Mouse (Mus musculus) lung, embryonic 15.5 days (tissue): ENCODE measurements at regions not wholly inside any gene's neighbourhood (a gene's known extent, or its start where the extent isn't known, plus 50 kb on each side); places are given as distances from the start of the nearest gene placed in this dataset.

Experiments
- ATAC-seq: fragments of 200-750 bp; cut with Nextera tagmentation; 2 replicates; pipeline ENCODE4 v1.8.0; 2017; ENCODE audit warnings: moderate number of reproducible peaks, borderline replicate concordance; ENCODE audit not compliant: low FRiP score, low TSS enrichment; ENCODE audit errors: extremely low read depth
- H3K27ac ChIP-seq: fragments of 300-500 bp; sonication (generic); 2 replicates; pipeline ENCODE4 v1.5.1; 2015; ENCODE audit warnings: moderate library complexity, mild to moderate bottlenecking, inconsistent platforms
- H3K27me3 ChIP-seq: fragments of 300-500 bp; sonication (generic); 2 replicates; pipeline ENCODE4 v1.6.1; 2015; ENCODE audit warnings: inconsistent platforms
- H3K36me3 ChIP-seq: fragments of 300-500 bp; sonication (generic); 2 replicates; pipeline ENCODE4 v1.6.1; 2015; ENCODE audit warnings: inconsistent platforms
- H3K4me1 ChIP-seq: fragments of 300-500 bp; sonication (generic); 2 replicates; pipeline ENCODE4 v1.6.1; 2015; ENCODE audit warnings: inconsistent platforms
- H3K4me2 ChIP-seq: fragments of 300-500 bp; sonication (generic); 2 replicates; pipeline ENCODE4 v1.6.1; 2015; ENCODE audit warnings: inconsistent platforms, mild to moderate bottlenecking, moderate library complexity
- H3K4me3 ChIP-seq: fragments of 300-500 bp; sonication (generic); 2 replicates; pipeline ENCODE4 v1.5.1; 2015; ENCODE audit warnings: mild to moderate bottlenecking, inconsistent platforms
- H3K9ac ChIP-seq: fragments of 300-500 bp; sonication (generic); 2 replicates; pipeline ENCODE4 v1.6.1; 2015; ENCODE audit warnings: inconsistent platforms
- H3K9me3 ChIP-seq: fragments of 300-500 bp; sonication (generic); 2 replicates; pipeline ENCODE4 v1.6.1; 2016; ENCODE audit warnings: inconsistent platforms
- WGBS: fragments of 180-500 bp; shearing (Covaris S2); methylation state at CpG from one replicate; pipeline ENCODE4 v1.1.7; 2015; 5-methylcytosine and 5-hydroxymethylcytosine counted together

DNA sequence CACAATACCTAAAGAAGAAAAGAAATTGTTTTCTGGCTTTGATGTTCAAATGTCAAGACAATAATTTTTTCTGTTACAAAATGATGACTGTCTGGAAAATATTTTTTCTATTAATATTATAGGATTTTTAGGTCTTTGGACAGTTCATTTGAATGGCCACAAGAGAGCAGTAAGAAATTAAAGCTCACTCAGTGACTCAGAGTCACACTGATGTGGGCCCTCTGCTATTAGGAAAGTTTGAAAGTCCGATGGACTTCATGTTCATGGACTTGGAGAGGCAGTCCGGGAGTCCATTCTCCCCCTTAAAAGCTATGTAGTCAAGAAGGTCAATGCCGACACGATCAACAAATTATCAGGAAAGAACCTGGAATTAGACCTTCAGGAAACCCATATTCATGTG is 657.0 kb downstream of the Mecom start:
- H3K4me1 ChIP-seq: no peaks in the 10 kb centered on the region
- no peak overlapping the region for H3K27ac ChIP-seq
- H3K9me3 ChIP-seq: no peaks in the 10 kb centered on the region
- no peak for ATAC-seq
- H3K4me3 ChIP-seq: no peak overlapping the region
- no peaks in the 10 kb centered on the region for H3K27me3 ChIP-seq
- H3K36me3 ChIP-seq: no peaks in the 10 kb centered on the region
- no peak overlapping the region for H3K9ac ChIP-seq
- no peak overlapping the region for H3K4me2 ChIP-seq
- WGBS: 60% methylated on average over 4 of the region's 4 CpGs

DNA sequence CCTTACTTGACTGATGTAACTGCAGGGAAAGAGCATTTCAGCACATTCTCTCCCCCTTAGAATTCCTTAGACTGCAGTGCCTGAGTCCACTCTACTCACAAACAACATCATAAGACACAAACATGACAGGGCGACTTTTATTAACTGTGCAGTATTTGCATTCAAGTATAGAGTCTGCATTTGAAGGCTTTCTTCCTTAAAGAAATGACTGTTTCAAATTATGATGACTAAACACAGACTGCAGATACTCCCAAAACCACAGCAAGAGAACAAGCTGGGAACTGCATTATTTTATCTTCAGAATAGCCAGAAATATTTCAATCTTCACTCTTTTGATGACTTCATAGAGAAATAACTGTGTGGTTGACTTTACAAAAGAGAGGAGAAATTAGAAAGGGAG is 657.5 kb downstream of the Mecom start:
- no peaks in the 10 kb centered on the region for H3K4me1 ChIP-seq
- 76% methylated on average over 1 of the region's 1 CpGs for WGBS

DNA sequence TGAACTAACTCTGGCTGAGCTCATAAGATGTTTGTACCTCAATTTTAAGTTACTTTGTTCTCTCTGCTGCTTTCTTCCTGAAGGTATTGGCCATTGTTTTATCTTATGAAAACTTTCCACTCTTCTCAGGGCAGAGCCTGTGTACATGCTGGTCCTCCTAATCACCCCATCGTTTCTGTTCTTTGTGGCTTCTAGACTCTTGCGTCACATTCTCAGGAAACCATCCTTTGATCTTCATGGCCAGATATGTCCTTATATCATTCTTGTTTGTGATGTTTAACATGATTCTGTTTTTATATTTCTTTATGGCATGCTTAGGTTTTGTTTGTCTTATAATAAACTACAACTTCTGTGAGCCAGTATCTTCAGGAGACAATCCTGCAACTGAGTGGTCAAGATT is 658.2 kb downstream of the Mecom start:
- Histone ChIP-seq H3K36me3 (no peaks in the 10 kb centered on the region), H3K9me3 (no peaks in the 10 kb centered on the region), H3K4me1 (no peaks in the 10 kb centered on the region), H3K27ac (no peak overlapping the region), H3K4me3 (no peak overlapping the region), H3K4me2 (no peak overlapping the region), H3K27me3 (no peaks in the 10 kb centered on the region), H3K9ac (no peak overlapping the region)
- ATAC-seq: no peak
- WGBS: 78% methylated on average over 2 of the region's 2 CpGs

More for the DNA sequence above, 657.5 kb downstream of the Mecom start:
- H3K9me3 ChIP-seq: no peaks in the 10 kb centered on the region
- H3K4me2 ChIP-seq: no peak overlapping the region
- no peaks in the 10 kb centered on the region for H3K36me3 ChIP-seq
- no peak overlapping the region for H3K9ac ChIP-seq
- no peak for ATAC-seq
- no peak overlapping the region for H3K4me3 ChIP-seq
- H3K27ac ChIP-seq: no peak overlapping the region
- no peaks in the 10 kb centered on the region for H3K27me3 ChIP-seq

DNA sequence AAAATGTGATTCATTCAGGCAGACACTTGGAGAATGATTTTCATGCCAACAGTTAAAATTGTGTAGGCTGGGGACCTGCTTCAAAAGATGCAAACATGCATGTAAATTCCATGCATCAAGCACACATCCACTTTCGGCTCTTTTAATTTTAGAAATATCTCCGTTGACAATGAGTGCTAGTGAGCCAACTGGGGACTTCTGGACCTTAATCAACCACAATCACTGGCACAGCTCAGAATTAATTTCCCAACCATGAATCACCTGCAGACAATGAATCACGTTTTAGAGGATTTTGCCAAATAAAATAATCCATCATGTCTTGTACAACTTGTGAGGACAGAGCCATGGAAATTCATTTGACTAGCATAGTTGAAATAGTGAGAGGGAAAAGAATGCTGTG is 667.8 kb downstream of the Mecom start:
- Histone ChIP-seq H3K36me3 (no peaks in the 10 kb centered on the region), H3K4me2 (no peak overlapping the region), H3K27me3 (no peaks in the 10 kb centered on the region), H3K27ac (no peak overlapping the region), H3K9ac (no peak overlapping the region), H3K9me3 (no peaks in the 10 kb centered on the region), H3K4me3 (no peak overlapping the region), H3K4me1 (no peaks in the 10 kb centered on the region)
- WGBS: 40% methylated on average over 3 of the region's 3 CpGs
- no peak for ATAC-seq

DNA sequence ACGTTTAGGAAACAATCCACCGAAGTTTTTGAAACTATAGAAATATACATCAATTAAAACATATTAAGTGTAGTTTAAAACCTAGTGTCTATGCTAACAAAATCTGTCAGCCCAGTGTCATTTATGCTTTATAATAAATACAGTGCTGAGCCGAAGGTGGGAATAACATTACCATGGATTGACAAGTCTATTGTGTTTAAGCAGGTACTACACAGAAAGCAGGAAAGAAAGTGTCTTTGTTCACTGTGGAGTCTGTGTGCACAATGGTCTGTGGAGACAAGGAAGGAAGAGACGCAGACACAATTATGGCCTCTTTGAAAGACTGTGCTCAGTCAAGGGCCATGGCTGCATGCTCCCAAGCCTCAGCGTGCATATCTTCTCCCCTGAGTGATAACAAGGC is 672.0 kb downstream of the Mecom start:
- no peak overlapping the region for H3K9ac ChIP-seq
- no peak overlapping the region for H3K4me2 ChIP-seq
- no peaks in the 10 kb centered on the region for H3K36me3 ChIP-seq
- H3K9me3 ChIP-seq: no peaks in the 10 kb centered on the region
- no peak overlapping the region for H3K27ac ChIP-seq
- 71% methylated on average over 5 of the region's 5 CpGs for WGBS
- H3K4me3 ChIP-seq: no peak overlapping the region
- no peaks in the 10 kb centered on the region for H3K27me3 ChIP-seq
- no peaks in the 10 kb centered on the region for H3K4me1 ChIP-seq
- no peak for ATAC-seq

DNA sequence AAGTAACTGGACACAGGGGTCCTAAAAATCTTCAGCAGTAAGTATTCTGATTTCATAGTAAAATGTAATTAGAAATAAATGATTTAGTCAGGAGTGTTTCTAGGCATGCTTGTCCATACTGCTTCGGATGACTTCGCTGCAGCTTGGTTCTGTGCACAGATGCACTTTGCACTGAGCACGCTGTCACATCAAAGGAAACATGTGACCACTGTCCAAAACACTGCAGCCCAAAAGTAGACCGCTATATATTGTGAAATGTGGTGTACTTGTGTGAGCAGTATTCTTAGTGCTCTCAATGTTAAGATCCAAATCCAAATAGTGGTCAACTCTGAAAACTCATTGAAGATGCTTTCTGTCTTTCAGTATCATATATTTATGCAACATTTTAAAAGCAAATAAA is 685.4 kb downstream of the Mecom start:
- no peaks in the 10 kb centered on the region for H3K27me3 ChIP-seq
- no peak overlapping the region for H3K27ac ChIP-seq
- no peaks in the 10 kb centered on the region for H3K9me3 ChIP-seq
- ATAC-seq: no peak
- no peaks in the 10 kb centered on the region for H3K4me1 ChIP-seq
- H3K9ac ChIP-seq: no peak overlapping the region
- H3K4me3 ChIP-seq: no peak overlapping the region
- 38% methylated on average over 4 of the region's 4 CpGs for WGBS
- H3K36me3 ChIP-seq: no peaks in the 10 kb centered on the region
- no peak overlapping the region for H3K4me2 ChIP-seq

DNA sequence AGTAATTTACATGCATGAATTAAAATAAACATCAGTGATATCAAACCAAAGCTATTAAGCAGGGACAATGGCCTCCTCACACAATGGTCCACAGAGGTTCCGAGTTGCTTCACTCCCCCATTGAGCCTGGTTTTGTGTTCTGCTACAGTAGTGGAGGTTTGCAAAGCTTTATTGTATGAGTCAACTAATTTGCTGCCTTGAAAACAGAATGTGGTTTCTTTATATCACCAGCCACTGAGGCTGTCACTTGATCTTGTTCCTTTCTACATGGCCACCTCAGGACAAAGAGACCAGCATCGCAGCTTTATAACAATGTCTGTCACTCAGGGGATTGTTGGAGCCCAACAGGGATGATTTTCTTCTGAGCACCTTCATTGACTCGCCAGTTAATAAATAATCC is 695.3 kb downstream of the Mecom start:
- Histone ChIP-seq H3K27me3 (no peaks in the 10 kb centered on the region), H3K9ac (no peak overlapping the region), H3K36me3 (no peaks in the 10 kb centered on the region), H3K4me2 (no peak overlapping the region), H3K4me3 (no peak overlapping the region), H3K4me1 (no peaks in the 10 kb centered on the region), H3K9me3 (no peaks in the 10 kb centered on the region), H3K27ac (no peak overlapping the region)
- WGBS: 52% methylated on average over 3 of the region's 3 CpGs
- ATAC-seq: no peak

DNA sequence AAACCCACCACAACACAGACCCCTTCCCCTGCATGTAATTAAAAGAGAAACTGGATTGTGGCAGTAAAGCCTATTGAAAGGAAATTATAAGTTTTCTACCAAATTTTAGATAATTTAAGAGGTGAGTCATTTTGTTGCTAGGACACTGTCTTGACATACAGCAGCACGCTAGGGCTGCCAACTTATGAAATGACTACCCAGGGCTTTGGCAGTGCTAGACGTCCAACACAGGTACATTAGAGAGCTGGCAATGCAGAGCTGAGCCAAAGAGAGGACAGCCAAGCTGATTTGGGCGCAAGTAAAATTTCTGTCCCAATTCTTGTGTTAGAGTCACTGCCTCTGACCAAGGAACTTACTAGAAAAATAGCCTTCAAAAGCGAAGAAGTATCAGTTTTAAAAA is 712.4 kb downstream of the Mecom start:
- Histone ChIP-seq H3K9ac (no peak overlapping the region), H3K36me3 (no peaks in the 10 kb centered on the region), H3K4me2 (no peak overlapping the region), H3K4me1 (peaks cover 5% of the 10 kb centered on the region; the same call in 1 of the 2 replicates), H3K27ac (peak overlapping the region; percentile 53; the same call in 1 of the 2 replicates), H3K27me3 (no peaks in the 10 kb centered on the region), H3K9me3 (no peaks in the 10 kb centered on the region), H3K4me3 (no peak overlapping the region)
- ATAC-seq: no peak
- 66% methylated on average over 4 of the region's 4 CpGs for WGBS

DNA sequence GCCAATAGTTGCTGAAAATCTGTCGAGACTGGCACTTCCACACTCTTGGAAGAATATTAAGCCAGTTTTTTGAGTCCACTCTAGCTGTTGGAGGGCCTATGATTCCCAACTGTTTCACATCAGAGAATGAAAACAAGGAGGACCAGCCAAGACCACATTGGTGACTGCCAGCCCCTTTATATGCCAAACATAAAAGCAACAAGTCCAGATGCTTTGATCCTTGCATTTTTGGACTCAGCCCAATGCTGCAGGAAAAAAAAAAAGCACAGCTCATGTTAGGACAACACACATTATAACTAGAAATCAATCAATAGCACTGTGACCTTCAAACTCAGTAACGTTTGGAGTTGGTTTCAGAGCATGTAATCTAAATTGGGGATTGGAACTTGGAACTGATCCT is 712.9 kb downstream of the Mecom start:
- no peak overlapping the region for H3K4me2 ChIP-seq
- peaks cover 8% of the 10 kb centered on the region; the same call in 1 of the 2 replicates for H3K4me1 ChIP-seq
- no peaks in the 10 kb centered on the region for H3K9me3 ChIP-seq
- H3K36me3 ChIP-seq: no peaks in the 10 kb centered on the region
- peak; percentile 86 for ATAC-seq
- H3K27ac ChIP-seq: peak overlapping the region; percentile 76
- no peak overlapping the region for H3K4me3 ChIP-seq
- WGBS: 33% methylated on average over 2 of the region's 2 CpGs
- no peaks in the 10 kb centered on the region for H3K27me3 ChIP-seq
- H3K9ac ChIP-seq: no peak overlapping the region

DNA sequence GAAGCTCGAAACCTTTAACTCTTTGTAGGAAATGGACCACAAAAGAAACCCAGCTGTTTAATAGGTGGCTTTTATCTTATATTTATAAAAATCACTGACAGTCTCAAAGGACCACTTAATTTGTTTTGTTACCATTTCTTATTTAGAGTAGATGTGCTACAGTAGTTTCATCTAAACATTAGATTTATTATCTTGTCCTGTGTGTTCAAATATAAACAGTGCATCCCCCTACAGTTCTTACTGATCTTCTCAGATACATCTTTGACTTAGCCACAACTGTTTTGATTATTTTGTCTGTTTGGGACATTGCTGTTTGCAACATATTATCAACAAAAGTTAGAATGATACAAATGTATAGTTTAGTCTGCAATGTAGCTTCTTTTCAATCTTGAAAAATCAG is 716.5 kb downstream of the Mecom start:
- WGBS: 38% methylated on average over 1 of the region's 1 CpGs
- Histone ChIP-seq H3K27me3 (no peaks in the 10 kb centered on the region), H3K9ac (no peak overlapping the region), H3K36me3 (no peaks in the 10 kb centered on the region), H3K27ac (no peak overlapping the region), H3K4me1 (peaks cover 8% of the 10 kb centered on the region; the same call in 1 of the 2 replicates), H3K9me3 (no peaks in the 10 kb centered on the region), H3K4me2 (no peak overlapping the region), H3K4me3 (no peak overlapping the region)
- peak; percentile 53; the same call in 1 of the 2 replicates for ATAC-seq

DNA sequence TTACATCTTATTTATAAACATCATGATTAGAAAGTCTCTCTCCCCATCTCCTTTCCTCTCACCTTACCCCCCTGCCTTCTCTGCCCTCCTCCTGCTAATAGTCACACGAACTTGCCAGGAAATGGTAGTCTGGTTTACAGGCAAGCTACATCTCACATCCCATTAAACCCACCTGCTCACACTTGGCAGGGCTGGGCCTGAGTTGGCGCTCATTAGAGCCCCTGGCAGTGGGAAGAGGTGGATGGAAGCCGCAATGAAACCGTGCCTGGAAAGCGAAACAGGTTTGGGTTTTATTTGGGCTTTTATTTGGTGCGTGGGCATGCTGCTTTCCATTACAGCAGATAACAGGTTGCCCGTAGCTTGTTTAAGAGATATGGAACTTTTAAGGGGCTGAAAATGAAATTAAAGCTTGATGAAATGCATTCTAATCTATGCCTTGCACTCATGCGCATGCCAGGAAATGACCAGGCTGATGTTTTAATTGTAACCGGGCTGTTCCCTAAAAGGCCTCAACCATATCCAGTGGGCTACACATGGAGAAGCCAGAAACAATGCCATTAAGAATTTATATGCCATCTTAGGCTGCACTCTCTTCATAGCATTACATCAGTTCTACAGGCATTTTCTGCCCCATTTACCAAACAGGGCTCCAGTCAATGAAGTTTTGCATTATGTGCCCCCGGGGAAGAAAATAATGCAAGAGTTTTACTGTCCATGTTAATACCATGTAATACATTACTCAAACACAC is 725.0 kb downstream of the Mecom start:
- H3K4me2 ChIP-seq: no peak overlapping the region
- 82% methylated on average over 10 of the region's 10 CpGs for WGBS

DNA sequence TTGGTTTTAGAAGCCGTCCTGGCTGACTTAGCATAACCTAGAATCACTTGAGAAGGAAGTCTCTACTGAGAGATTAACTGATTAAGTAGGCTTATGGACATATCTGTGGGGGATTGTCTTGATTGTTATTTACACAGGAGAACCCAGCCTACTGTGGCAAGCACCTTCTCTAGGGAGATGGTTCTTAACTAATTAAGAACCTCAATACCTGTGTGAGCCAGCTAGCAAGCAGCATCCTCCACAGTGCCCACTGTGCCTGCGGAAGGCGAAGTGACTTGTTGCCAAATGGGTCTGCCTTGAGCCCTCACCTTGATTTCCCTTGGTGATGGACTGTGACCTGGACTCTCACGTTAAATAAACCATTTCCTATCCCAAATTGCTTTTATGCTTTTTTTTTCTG is 730.8 kb downstream of the Mecom start:
- no peak overlapping the region for H3K9ac ChIP-seq
- no peak overlapping the region for H3K27ac ChIP-seq
- no peaks in the 10 kb centered on the region for H3K27me3 ChIP-seq
- WGBS: 82% methylated on average over 4 of the region's 4 CpGs
- no peak overlapping the region for H3K4me2 ChIP-seq
- H3K9me3 ChIP-seq: no peaks in the 10 kb centered on the region
- no peaks in the 10 kb centered on the region for H3K36me3 ChIP-seq
- H3K4me3 ChIP-seq: no peak overlapping the region
- ATAC-seq: no peak
- peaks cover 11% of the 10 kb centered on the region; the same call in 1 of the 2 replicates for H3K4me1 ChIP-seq

More for the DNA sequence above, 725.0 kb downstream of the Mecom start:
- no peak overlapping the region for H3K4me3 ChIP-seq
- H3K9me3 ChIP-seq: no peaks in the 10 kb centered on the region
- no peak for ATAC-seq
- H3K27ac ChIP-seq: no peak overlapping the region
- no peaks in the 10 kb centered on the region for H3K36me3 ChIP-seq
- H3K9ac ChIP-seq: no peak overlapping the region
- no peaks in the 10 kb centered on the region for H3K27me3 ChIP-seq
- no peaks in the 10 kb centered on the region; the same call in 1 of the 2 replicates for H3K4me1 ChIP-seq
